Mouse (Mus musculus) thymus, adult 2 months (tissue): ENCODE data around the gene Slc36a3. TPM values are rescaled to one million over a fixed set of nuclear protein-coding genes. Genes with fewer than 3 reads are reported as not detected.
"Not testable (repeated sequence)": the region's sequence is repeated elsewhere in the genome, so short reads cannot be mapped to it uniquely, and the experiment has no call there.

Experiments
- DNase-seq: peaks from one replicate; pipeline ENCODE4 v3.0.0; 2021
- H3K27ac ChIP-seq: fragments of 200-500 bp; 2 replicates; pipeline ENCODE4 v1.5.1; 2012; ENCODE audit warnings: low read length, control low read depth; ENCODE audit not compliant: control insufficient read depth, insufficient read depth
- H3K27me3 ChIP-seq: fragments of 200-500 bp; 2 replicates; pipeline ENCODE4 v1.6.1; 2012; ENCODE audit warnings: mild to moderate bottlenecking, low read length, moderate library complexity, mixed read lengths; ENCODE audit not compliant: control insufficient read depth, insufficient read depth
- H3K36me3 ChIP-seq: fragments of 200-500 bp; 2 replicates; pipeline ENCODE4 v1.6.1; 2012; ENCODE audit warnings: mild to moderate bottlenecking, low read length, moderate library complexity; ENCODE audit not compliant: control insufficient read depth, insufficient read depth
- H3K4me1 ChIP-seq: fragments of 200-500 bp; replicated peaks from 2 replicates; pipeline ENCODE4 v1.6.1; 2012; ENCODE audit warnings: low read length; ENCODE audit not compliant: control insufficient read depth, insufficient read depth
- H3K4me3 ChIP-seq: fragments of 200-500 bp; 2 replicates; pipeline ENCODE4 v1.5.1; 2012; ENCODE audit warnings: mild to moderate bottlenecking, low read length, control low read depth, moderate library complexity; ENCODE audit not compliant: control insufficient read depth, insufficient read depth
- CTCF ChIP-seq: fragments of 200-500 bp; IDR thresholded peaks from 2 replicates; pipeline ENCODE4 v1.5.1; 2012; ENCODE audit warnings: mild to moderate bottlenecking, control low read depth, low read length, moderate library complexity, borderline replicate concordance; ENCODE audit not compliant: control insufficient read depth, poor library complexity, insufficient read depth; ENCODE audit errors: extremely low read depth
- POLR2A ChIP-seq: fragments of 200-500 bp; IDR thresholded peaks from 2 replicates; pipeline ENCODE4 v1.6.1; 2012; ENCODE audit warnings: mild to moderate bottlenecking, low read length, control low read depth, moderate library complexity; ENCODE audit not compliant: control insufficient read depth, poor library complexity, insufficient read depth; ENCODE audit errors: extremely low read depth
- WGBS: fragments of 180-500 bp; shearing (Covaris S2); methylation state at CpG from one replicate; pipeline ENCODE4 v1.1.7; 2018; 5-methylcytosine and 5-hydroxymethylcytosine counted together
- polyA plus RNA-seq: library from polyadenylated mRNA; depleted of rRNA; stranded (reverse); fragments of >200 nt; gene quantifications from 2 replicates; pipeline ENCODE4 v1.2.3, GENCODE M21; 2012

The Slc36a3 gene
- polyA plus RNA-seq, 1 experiment: 0.74 TPM

DNA sequence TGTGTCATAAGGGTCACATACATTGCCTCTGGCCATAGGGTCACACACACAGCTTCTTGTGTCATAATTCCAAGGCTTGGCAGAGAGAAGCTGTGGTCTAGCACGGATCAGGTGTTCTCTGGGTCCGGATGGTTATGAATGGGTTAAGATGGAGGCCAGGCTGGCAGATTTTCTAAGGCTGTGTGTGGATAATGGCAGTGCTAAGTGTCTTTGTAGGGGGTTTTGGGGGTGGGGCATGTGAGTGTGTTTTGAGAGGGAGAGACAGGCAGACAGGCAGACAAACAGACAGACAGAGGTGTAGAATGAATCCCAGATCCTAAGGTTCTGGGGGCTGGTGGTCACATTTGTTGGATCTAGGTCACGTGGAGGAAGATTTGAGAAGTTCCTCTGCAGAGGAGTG is 49.5 kb downstream of the Slc36a3 start:
- WGBS: 96% methylated on average over 3 of the region's 3 CpGs
- no peak for DNase-seq
- Histone ChIP-seq H3K27me3 (no peaks in the 10 kb centered on the region), H3K36me3 (0 out of 2 replicates have a peak, but pooled peaks cover 5% of the 10 kb centered on the region), H3K4me3 (no peak overlapping the region), H3K27ac (no peak overlapping the region), H3K4me1 (peaks cover 26% of the 10 kb centered on the region)
- TF ChIP-seq POLR2A (no peak), CTCF (no peak)

DNA sequence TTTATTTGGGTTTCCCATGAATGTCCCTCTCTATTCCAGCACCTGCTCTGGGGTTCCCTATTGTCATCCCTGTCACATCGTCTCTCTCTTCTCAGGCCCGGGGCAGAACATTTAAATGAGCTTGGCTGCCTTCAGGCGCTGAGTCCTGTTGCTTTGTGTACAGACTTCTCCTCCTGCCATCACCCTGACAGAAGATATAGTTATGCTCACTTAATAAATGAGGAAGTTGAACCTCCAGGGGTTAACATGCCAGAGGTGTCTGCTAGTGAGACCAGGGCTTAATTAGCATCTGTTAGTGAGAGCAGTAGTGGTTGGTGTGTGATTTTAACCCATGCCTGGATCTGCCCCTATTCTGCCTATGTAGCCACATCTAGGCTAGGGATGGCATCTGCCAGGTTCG is 51.6 kb downstream of the Slc36a3 start:
- peaks cover 18% of the 10 kb centered on the region for H3K4me1 ChIP-seq
- H3K27me3 ChIP-seq: no peaks in the 10 kb centered on the region
- TF ChIP-seq POLR2A: no peak
- TF ChIP-seq CTCF: no peak
- H3K27ac ChIP-seq: no peak overlapping the region
- H3K4me3 ChIP-seq: no peak overlapping the region
- no peak for DNase-seq
- 24% methylated on average over 4 of the region's 4 CpGs for WGBS
- H3K36me3 ChIP-seq: 0 out of 2 replicates have a peak, but pooled peaks cover 2% of the 10 kb centered on the region

DNA sequence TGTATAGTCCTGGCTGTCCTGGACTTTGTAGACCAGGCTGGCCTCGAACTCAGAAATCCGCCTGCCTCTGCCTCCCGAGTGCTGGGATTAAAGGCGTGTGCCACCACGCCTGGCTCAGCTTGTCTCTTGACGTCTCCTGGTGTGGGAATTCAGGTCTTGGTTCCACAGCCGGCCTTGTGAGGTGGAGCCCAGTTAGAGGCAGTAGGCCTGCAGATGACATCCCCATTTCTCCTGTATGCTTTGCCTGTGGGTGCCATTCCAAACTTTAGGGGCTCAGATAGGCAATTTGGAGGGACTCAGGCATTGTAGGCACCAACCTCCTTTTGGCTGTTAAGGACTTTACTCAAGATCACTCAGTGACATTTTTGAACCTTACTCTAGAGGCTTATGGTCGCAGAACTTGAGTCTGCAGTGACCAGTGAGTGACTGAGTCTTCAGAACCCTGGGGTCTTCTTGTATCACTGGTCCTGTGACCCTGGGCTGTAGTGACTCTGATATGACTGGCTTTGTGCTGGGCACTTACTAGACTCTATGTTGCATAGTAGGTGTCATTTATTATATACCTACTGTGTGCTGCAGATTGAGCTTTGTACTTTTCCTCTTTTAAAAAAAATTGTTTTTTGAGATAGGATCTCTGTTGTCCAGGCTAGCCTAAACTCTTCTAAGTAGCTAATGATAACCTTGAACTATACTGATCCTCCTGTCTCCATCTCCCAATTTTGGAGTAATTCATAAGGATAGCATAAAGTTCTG is 52.3 kb downstream of the Slc36a3 start:
- no peak for TF ChIP-seq CTCF
- TF ChIP-seq POLR2A: no peak
- Histone ChIP-seq H3K27me3 (no peaks in the 10 kb centered on the region), H3K4me1 (peaks cover 18% of the 10 kb centered on the region), H3K4me3 (no peak overlapping the region), H3K27ac (no peak overlapping the region), H3K36me3 (no peaks in the 10 kb centered on the region)
- WGBS: 65% methylated on average over 8 of the region's 8 CpGs
- DNase-seq: no peak

DNA sequence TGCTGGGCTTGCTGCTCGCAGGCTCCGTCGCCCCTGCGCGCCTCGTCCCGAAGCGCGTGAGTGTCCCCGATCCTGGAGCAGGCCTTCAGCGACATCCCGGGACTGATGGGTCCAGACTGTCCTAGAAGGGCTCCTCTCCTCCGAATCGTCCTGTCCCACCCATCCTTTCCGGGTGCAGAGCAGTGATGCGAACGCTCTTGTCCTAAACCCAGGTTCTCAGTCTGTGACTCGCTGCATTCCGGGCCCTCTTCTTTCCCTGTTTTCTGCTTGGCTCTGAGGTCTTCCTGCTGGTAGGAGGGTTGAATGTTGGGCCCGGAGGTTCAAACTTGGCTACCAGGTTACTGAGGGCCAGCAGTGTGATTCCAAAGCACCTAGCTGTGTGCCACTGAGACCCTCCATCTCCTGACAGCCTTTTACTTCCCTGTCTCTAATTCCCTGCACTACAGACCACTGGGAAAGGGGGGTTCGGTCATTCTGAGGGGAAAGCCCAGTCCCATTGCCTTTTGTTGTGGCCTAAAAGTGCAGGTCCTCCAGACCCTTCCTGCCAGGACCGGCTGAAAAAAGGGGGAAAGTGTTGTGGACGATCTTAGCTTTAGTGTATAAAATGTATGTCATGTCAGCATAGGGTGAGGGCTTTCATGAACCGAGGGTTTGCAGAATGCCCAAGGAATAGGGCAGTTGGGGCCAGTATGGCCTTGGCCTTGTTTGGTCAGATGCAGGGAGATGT is 53.2 kb downstream of the Slc36a3 start:
- Histone ChIP-seq H3K27me3 (no peaks in the 10 kb centered on the region), H3K36me3 (no peaks in the 10 kb centered on the region), H3K4me3 (peak overlapping the region; percentile 86), H3K27ac (no peak overlapping the region), H3K4me1 (peaks cover 18% of the 10 kb centered on the region)
- TF ChIP-seq CTCF: no peak; the same call in 1 of the 2 replicates
- 4% methylated on average over 24 of the region's 24 CpGs for WGBS
- no peak for DNase-seq

- 1% methylated on average over 45 of the region's 45 CpGs for WGBS
- Histone ChIP-seq H3K27me3 (no peaks in the 10 kb centered on the region), H3K4me1 (peaks cover 18% of the 10 kb centered on the region), H3K27ac (peak within 1 kb of the TSS; percentile 88), H3K4me3 (peak within 1 kb of the TSS; percentile 86), H3K36me3 (no peaks in the 10 kb centered on the region)
- DNase-seq: peak; percentile 95
- peak; percentile 46; the same call in 1 of the 2 replicates for TF ChIP-seq CTCF
- TF ChIP-seq POLR2A: 0 out of 2 replicates have a peak, but pooled peaks have one; percentile 54
These were observed 53.9 kb downstream of the Slc36a3 start, which contains the start of gene Gm2a for GRCm38 (mm10) chr11:55097463-55098188. Gene Gm2a, plus strand, starts transcription at chr11:55098115.

GRCm38 (mm10) chr11:55096731-55097462 is 54.6 kb downstream of the Slc36a3 start:
- H3K27ac ChIP-seq: peak overlapping the region; percentile 88
- TF ChIP-seq POLR2A (no peak), CTCF (no peak)
- peak overlapping the region; percentile 44 for H3K4me3 ChIP-seq
- no peaks in the 10 kb centered on the region for H3K36me3 ChIP-seq
- peaks cover 18% of the 10 kb centered on the region for H3K4me1 ChIP-seq
- H3K27me3 ChIP-seq: no peaks in the 10 kb centered on the region
- no peak for DNase-seq
- 31% methylated on average over 11 of the region's 11 CpGs for WGBS

GRCm38 (mm10) chr11:55096296-55096695 is 55.2 kb downstream of the Slc36a3 start:
- 89% methylated on average over 4 of the region's 4 CpGs for WGBS

More at GRCm38 (mm10) chr11:55096296-55096695, 55.2 kb downstream of the Slc36a3 start:
- not testable (repeated sequence) for DNase-seq, H3K27me3 ChIP-seq, H3K27ac ChIP-seq, H3K4me3 ChIP-seq, H3K36me3 ChIP-seq
- peaks cover 18% of the 10 kb centered on the region for H3K4me1 ChIP-seq
